Mouse (Mus musculus): ENCODE measurements around the gene Inhbb. TPM values are rescaled to one million over a fixed set of nuclear protein-coding genes. Genes with fewer than 3 reads are reported as not detected.

Inhbb gene
- polyA plus RNA-seq, 1 experiment from 2014 or later: 0.11 TPM

GRCm38 (mm10) chr1:119375376-119375775 is 46.7 kb downstream of the Inhbb start:
- Histone ChIP-seq H3K9ac (ENCODE audit: low read depth, low read length) (no peak overlapping the region), H3K4me1 (replicated peaks; ENCODE audit: control insufficient read depth, insufficient read depth, low read length) (no peaks in the 10 kb centered on the region), H3K27ac (ENCODE audit: low read depth, low read length) (no peak overlapping the region), H3K4me3 (ENCODE audit: low read depth, low read length) (no peak overlapping the region), H3K4me2 (no peak overlapping the region), H3K27me3 (replicated peaks; ENCODE audit: control insufficient read depth, insufficient read depth, low read length) (no peaks in the 10 kb centered on the region), H3K36me3 (ENCODE audit: control insufficient read depth, insufficient read depth, low read length) (no peaks in the 10 kb centered on the region), H3K9me3 (ENCODE audit: control insufficient read depth, low read length) (no peaks in the 10 kb centered on the region)
- no peak for ATAC-seq (replicated peaks; ENCODE audit: low FRiP score)
- DNase-seq (ENCODE audit: low spot score): no peak
- 63% methylated on average over 5 of the region's 5 CpGs for WGBS

GRCm38 (mm10) chr1:119367546-119367945 is 54.5 kb downstream of the Inhbb start:
- WGBS: 81% methylated on average over 12 of the region's 12 CpGs

GRCm38 (mm10) chr1:119366315-119366714 is 55.7 kb downstream of the Inhbb start:
- H3K4me3 ChIP-seq (ENCODE audit: low read depth, low read length): no peak overlapping the region
- no peak overlapping the region for H3K27ac ChIP-seq (ENCODE audit: low read depth, low read length)
- DNase-seq (ENCODE audit: low spot score): no peak
- H3K36me3 ChIP-seq (ENCODE audit: control insufficient read depth, insufficient read depth, low read length): no peaks in the 10 kb centered on the region
- no peaks in the 10 kb centered on the region for H3K4me1 ChIP-seq (replicated peaks; ENCODE audit: control insufficient read depth, insufficient read depth, low read length)
- H3K9me3 ChIP-seq (ENCODE audit: control insufficient read depth, low read length): no peaks in the 10 kb centered on the region
- ATAC-seq (replicated peaks; ENCODE audit: low FRiP score): no peak
- no peak overlapping the region for H3K4me2 ChIP-seq
- no peaks in the 10 kb centered on the region for H3K27me3 ChIP-seq (replicated peaks; ENCODE audit: control insufficient read depth, insufficient read depth, low read length)
- 74% methylated on average over 6 of the region's 6 CpGs for WGBS
- H3K9ac ChIP-seq (ENCODE audit: low read depth, low read length): no peak overlapping the region

More at GRCm38 (mm10) chr1:119367546-119367945, 54.5 kb downstream of the Inhbb start:
- ATAC-seq (replicated peaks; ENCODE audit: low FRiP score): no peak
- Histone ChIP-seq H3K4me1 (replicated peaks; ENCODE audit: control insufficient read depth, insufficient read depth, low read length) (no peaks in the 10 kb centered on the region), H3K36me3 (ENCODE audit: control insufficient read depth, insufficient read depth, low read length) (no peaks in the 10 kb centered on the region), H3K9me3 (ENCODE audit: control insufficient read depth, low read length) (no peaks in the 10 kb centered on the region), H3K27ac (ENCODE audit: low read depth, low read length) (no peak overlapping the region), H3K27me3 (replicated peaks; ENCODE audit: control insufficient read depth, insufficient read depth, low read length) (no peaks in the 10 kb centered on the region), H3K9ac (ENCODE audit: low read depth, low read length) (no peak overlapping the region), H3K4me2 (no peak overlapping the region), H3K4me3 (ENCODE audit: low read depth, low read length) (no peak overlapping the region)
- no peak for DNase-seq (ENCODE audit: low spot score)

Other genes starting within 250 kb of the Inhbb start
- gene Ralb, start 82.5 kb upstream of the Inhbb start, polyA plus RNA-seq (2014; fragmentation: Nextera tagmentation; extraction: Ambion mirVana): 92.1 and 96.8 TPM in 2 replicates
- gene Tmem185b, start 103.9 kb upstream of the Inhbb start, polyA plus RNA-seq (2014; fragmentation: Nextera tagmentation; extraction: Ambion mirVana): 17.6 and 21.7 TPM in 2 replicates
- 26.2 and 29.0 TPM in 2 replicates for gene Epb41l5, start 226.8 kb upstream of the Inhbb start, polyA plus RNA-seq (2014; fragmentation: Nextera tagmentation; extraction: Ambion mirVana)

All from liver, embryonic 11.5 days (tissue).